Mouse (Mus musculus): ENCODE results near the gene Tpsab1. TPM values are rescaled to one million over a fixed set of nuclear protein-coding genes. Genes with fewer than 3 reads are reported as not detected.

The Tpsab1 gene
- polyA plus RNA-seq, 1 experiment from 2014 or later: not detected

DNA sequence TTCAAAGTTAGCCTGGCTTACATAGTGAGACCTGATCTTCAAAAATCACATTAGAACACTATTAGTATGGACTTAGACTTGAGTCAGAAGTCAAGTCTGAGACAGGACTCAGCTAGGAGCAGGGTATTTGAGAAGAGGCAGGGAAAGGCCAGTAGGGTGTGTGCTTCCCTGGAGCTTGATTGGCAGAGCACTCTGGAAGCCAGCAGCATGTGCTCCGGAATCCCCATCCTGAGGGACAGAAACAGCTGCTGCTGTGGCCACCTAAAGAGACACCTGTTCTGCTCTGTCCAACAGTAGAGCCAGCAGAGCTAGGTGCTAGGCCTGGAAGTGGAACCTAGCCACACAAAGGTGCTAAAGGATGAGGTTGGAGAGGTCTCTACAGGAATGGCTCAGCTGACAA, 51.3 kb downstream of the Tpsab1 start:
- ATAC-seq (replicated peaks; ENCODE audit: low FRiP score): no peak

GRCm38 (mm10) chr17:25293495-25293894, 51.9 kb downstream of the Tpsab1 start:
- no peak for ATAC-seq (replicated peaks; ENCODE audit: low FRiP score)
- peaks cover 3% of the 10 kb centered on the region; the same call in 1 of the 2 replicates for H3K27me3 ChIP-seq (replicated peaks; ENCODE audit: control insufficient read depth, insufficient read depth, low read length)
- WGBS: 30% methylated on average over 5 of the region's 5 CpGs

More for the DNA sequence above, 51.3 kb downstream of the Tpsab1 start:
- H3K36me3 ChIP-seq (ENCODE audit: control insufficient read depth, insufficient read depth, low read length): no peaks in the 10 kb centered on the region
- no peak overlapping the region for H3K27ac ChIP-seq (ENCODE audit: low read depth, low read length)
- no peaks in the 10 kb centered on the region for H3K9me3 ChIP-seq (ENCODE audit: control insufficient read depth, low read length)
- H3K27me3 ChIP-seq (replicated peaks; ENCODE audit: control insufficient read depth, insufficient read depth, low read length): peaks cover 3% of the 10 kb centered on the region; the same call in 1 of the 2 replicates
- no peak overlapping the region for H3K9ac ChIP-seq (ENCODE audit: low read depth, low read length)
- no peak overlapping the region for H3K4me3 ChIP-seq (ENCODE audit: low read depth, low read length)
- 68% methylated on average over 1 of the region's 1 CpGs for WGBS
- H3K4me2 ChIP-seq: no peak overlapping the region
- DNase-seq (ENCODE audit: low spot score): no peak
- H3K4me1 ChIP-seq (replicated peaks; ENCODE audit: control insufficient read depth, insufficient read depth, low read length): no peaks in the 10 kb centered on the region

More at GRCm38 (mm10) chr17:25293495-25293894, 51.9 kb downstream of the Tpsab1 start:
- Histone ChIP-seq H3K4me3 (ENCODE audit: low read depth, low read length) (no peak overlapping the region), H3K27ac (ENCODE audit: low read depth, low read length) (no peak overlapping the region), H3K4me1 (replicated peaks; ENCODE audit: control insufficient read depth, insufficient read depth, low read length) (no peaks in the 10 kb centered on the region), H3K9me3 (ENCODE audit: control insufficient read depth, low read length) (no peaks in the 10 kb centered on the region), H3K36me3 (ENCODE audit: control insufficient read depth, insufficient read depth, low read length) (no peaks in the 10 kb centered on the region), H3K9ac (ENCODE audit: low read depth, low read length) (no peak overlapping the region), H3K4me2 (no peak overlapping the region)
- no peak for DNase-seq (ENCODE audit: low spot score)

Other genes with a start within 250 kb of the Tpsab1 start
- gene Telo2, start 229.6 kb downstream of the Tpsab1 start, polyA plus RNA-seq (2014; fragmentation: Nextera tagmentation; extraction: Ambion mirVana): 46.2 and 49.6 TPM in 2 replicates
- not detected in 2 replicates for gene Ptx4, start 224.8 kb downstream of the Tpsab1 start, polyA plus RNA-seq (2014; fragmentation: Nextera tagmentation; extraction: Ambion mirVana)
- gene Clcn7, start 212.2 kb downstream of the Tpsab1 start, polyA plus RNA-seq (2014; fragmentation: Nextera tagmentation; extraction: Ambion mirVana): 18.7 and 19.7 TPM in 2 replicates
- 0.11 and 0.14 TPM in 2 replicates for gene Ccdc154, start 183.1 kb downstream of the Tpsab1 start, polyA plus RNA-seq (2014; fragmentation: Nextera tagmentation; extraction: Ambion mirVana)
- not detected in 2 replicates for gene Gm38655, start 170.1 kb downstream of the Tpsab1 start, polyA plus RNA-seq (2014; fragmentation: Nextera tagmentation; extraction: Ambion mirVana)
- 42.5 and 47.8 TPM in 2 replicates for gene BC003965, start 161.0 kb downstream of the Tpsab1 start, polyA plus RNA-seq (2014; fragmentation: Nextera tagmentation; extraction: Ambion mirVana)
- 11.5 and 11.7 TPM in 2 replicates for gene Unkl, start 157.2 kb downstream of the Tpsab1 start, polyA plus RNA-seq (2014; fragmentation: Nextera tagmentation; extraction: Ambion mirVana)
- 29.0 and 30.8 TPM in 2 replicates for gene Gnptg, start 105.4 kb downstream of the Tpsab1 start, polyA plus RNA-seq (2014; fragmentation: Nextera tagmentation; extraction: Ambion mirVana)
- 49.3 and 51.1 TPM in 2 replicates for gene Tsr3, start 105.4 kb downstream of the Tpsab1 start, polyA plus RNA-seq (2014; fragmentation: Nextera tagmentation; extraction: Ambion mirVana)
- gene Baiap3, start 89.2 kb downstream of the Tpsab1 start, polyA plus RNA-seq (2014; fragmentation: Nextera tagmentation; extraction: Ambion mirVana): 0.60 and 0.83 TPM in 2 replicates
- 621 and 624 TPM in 2 replicates for gene Ube2i, start 70.9 kb downstream of the Tpsab1 start, polyA plus RNA-seq (2014; fragmentation: Nextera tagmentation; extraction: Ambion mirVana)
- not detected in 2 replicates for gene Prss34, start 47.2 kb downstream of the Tpsab1 start, polyA plus RNA-seq (2014; fragmentation: Nextera tagmentation; extraction: Ambion mirVana)
- not detected in 2 replicates for gene Prss28, start 36.9 kb downstream of the Tpsab1 start, polyA plus RNA-seq (2014; fragmentation: Nextera tagmentation; extraction: Ambion mirVana)
- not detected in 2 replicates for gene Prss29, start 26.9 kb downstream of the Tpsab1 start, polyA plus RNA-seq (2014; fragmentation: Nextera tagmentation; extraction: Ambion mirVana)
- gene Tpsb2, start 20.7 kb upstream of the Tpsab1 start, polyA plus RNA-seq (2014; fragmentation: Nextera tagmentation; extraction: Ambion mirVana): 0.22 and 0.25 TPM in 2 replicates
- 0.81 and 1.1 TPM in 2 replicates for gene Tpsg1, start 23.7 kb upstream of the Tpsab1 start, polyA plus RNA-seq (2014; fragmentation: Nextera tagmentation; extraction: Ambion mirVana)
- 2.6 and 3.2 TPM in 2 replicates for gene Cacna1h, start 88.2 kb upstream of the Tpsab1 start, polyA plus RNA-seq (2014; fragmentation: Nextera tagmentation; extraction: Ambion mirVana)
- gene Tekt4, start 109.1 kb upstream of the Tpsab1 start, polyA plus RNA-seq (2014; fragmentation: Nextera tagmentation; extraction: Ambion mirVana): not detected in 2 replicates
- gene Sstr5, start 151.7 kb upstream of the Tpsab1 start, polyA plus RNA-seq (2014; fragmentation: Nextera tagmentation; extraction: Ambion mirVana): not detected in 2 replicates
- 2.4 and 3.0 TPM in 2 replicates for gene Sox8, start 225.1 kb upstream of the Tpsab1 start, polyA plus RNA-seq (2014; fragmentation: Nextera tagmentation; extraction: Ambion mirVana)
- gene Lmf1, start 233.5 kb upstream of the Tpsab1 start, polyA plus RNA-seq (2014; fragmentation: Nextera tagmentation; extraction: Ambion mirVana): 23.8 and 29.1 TPM in 2 replicates